ENCODE assay signal across 14 mouse cellular contexts in genomic region chr2:35626181-35626727, GRCm38 (mm10).
DNase-seq lines count a peak whose midpoint lies in the region; ATAC-seq and TF ChIP-seq lines count a peak whose summit lies in the region.
"Had no signal": no experiment of that assay in that cellular context is flagged by ENCODE, and none has a peak within 500 bp of the region (broad histone marks: within the 10 kb centered on the region; RNA-seq: fewer than 3 reads in every experiment).

No protein-coding gene starts in this region.

- TF ChIP-seq CTCF in layer of hippocampus, adult 2 months (conservative IDR thresholded peaks at IDR 0.05), result no peak
- TF ChIP-seq CTCF in cerebellum, adult 2 months (IDR thresholded peaks at IDR 0.05; ENCODE audit: borderline replicate concordance, insufficient read depth, low read depth, low read length), result no peak

- H3K27ac ChIP-seq in heart, embryonic 11.5 days (ENCODE audit: low read depth, low read length), result peak overlapping the region; percentile 82
- peak overlapping the region; percentile 60; the same call in 1 of the 2 replicates for H3K27ac ChIP-seq in layer of hippocampus, adult 2 months
- peak overlapping the region; percentile 99 for H3K27ac ChIP-seq in cerebellum, adult 2 months (ENCODE audit: insufficient read depth, low read length)
- H3K27ac ChIP-seq in embryonic facial prominence, embryonic 13.5 days, result no peak overlapping the region

- ATAC-seq in heart, embryonic 11.5 days (replicated peaks; ENCODE audit: insufficient number of reproducible peaks, low FRiP score, low TSS enrichment), result no peak
- ATAC-seq in embryonic facial prominence, embryonic 13.5 days (ENCODE audit: insufficient number of reproducible peaks, insufficient read depth, low FRiP score, low TSS enrichment, low read depth), result no peak
- ATAC-seq: CD4-positive, CD25-positive, alpha-beta regulatory T cell, adult 4 months; intestine, postnatal 0 days; midbrain, embryonic 16.5 days had no signal

- peak overlapping the region; percentile 52 for H3K4me2 ChIP-seq in heart, embryonic 11.5 days
- H3K4me2 ChIP-seq in embryonic facial prominence, embryonic 13.5 days, result no peak overlapping the region
- H3K4me2 ChIP-seq: embryonic facial prominence, embryonic 15.5 days; neural tube, embryonic 13.5 days had no signal

- DNase-seq in heart, postnatal 36 days, result no peak
- no peak for DNase-seq in layer of hippocampus, adult 2 months (ENCODE audit: low spot score in 2 of 2)
- no peak for DNase-seq in layer of hippocampus, postnatal 14 days (ENCODE audit: low spot score in 2 of 2)
- peak; percentile 77 to 88 for DNase-seq in cerebellum, adult 2 months
- DNase-seq in ovary, postnatal 36 days (ENCODE audit: low spot score), result no peak
- no peak for DNase-seq in kidney, postnatal 14 days
- DNase-seq: right cerebral cortex, adult 18-20 months had no signal

- no peak overlapping the region for H3K4me3 ChIP-seq in heart, embryonic 11.5 days (ENCODE audit: low read depth, low read length)
- no peak overlapping the region for H3K4me3 ChIP-seq in layer of hippocampus, adult 2 months
- H3K4me3 ChIP-seq in cerebellum, adult 2 months (replicated peaks; ENCODE audit: insufficient read depth, low read depth, low read length), result peak overlapping the region; percentile 98
- no peak overlapping the region for H3K4me3 ChIP-seq in embryonic facial prominence, embryonic 13.5 days
- H3K4me3 ChIP-seq: embryonic facial prominence, embryonic 15.5 days; neural tube, embryonic 13.5 days had no signal

- TF ChIP-seq POLR2A in cerebellum, adult 2 months (IDR thresholded peaks at IDR 0.05; ENCODE audit: borderline replicate concordance, insufficient read depth, low read length), result peak; percentile 58; the same call in 1 of the 2 replicates

- peaks cover 76% of the 10 kb centered on the region for H3K4me1 ChIP-seq in heart, embryonic 11.5 days (ENCODE audit: control insufficient read depth, insufficient read depth, low read length)
- H3K4me1 ChIP-seq in cerebellum, adult 2 months (ENCODE audit: control insufficient read depth, insufficient read depth, low read length), result peaks cover 37% of the 10 kb centered on the region
- peaks cover 68% of the 10 kb centered on the region for H3K4me1 ChIP-seq in embryonic facial prominence, embryonic 13.5 days

- H3K9ac ChIP-seq in heart, embryonic 11.5 days (ENCODE audit: low read depth, low read length), result no peak overlapping the region
- 0 out of 2 replicates have a peak overlapping the region, but pooled peaks have one; percentile 40 for H3K9ac ChIP-seq in embryonic facial prominence, embryonic 13.5 days
- H3K9ac ChIP-seq: embryonic facial prominence, embryonic 15.5 days; neural tube, embryonic 13.5 days had no signal

- no peaks in the 10 kb centered on the region for H3K27me3 ChIP-seq in heart, embryonic 11.5 days (ENCODE audit: control insufficient read depth, insufficient read depth, low read length)
- no peaks in the 10 kb centered on the region for H3K27me3 ChIP-seq in cerebellum, adult 2 months (ENCODE audit: control insufficient read depth, insufficient read depth, low read length)
- H3K27me3 ChIP-seq in embryonic facial prominence, embryonic 13.5 days, result no peaks in the 10 kb centered on the region
- H3K27me3 ChIP-seq: embryonic facial prominence, embryonic 15.5 days; neural tube, embryonic 13.5 days had no signal

- H3K36me3 ChIP-seq in heart, embryonic 11.5 days (ENCODE audit: control insufficient read depth, insufficient read depth, low read length), result peaks cover 3% of the 10 kb centered on the region; the same call in 1 of the 2 replicates
- H3K36me3 ChIP-seq in embryonic facial prominence, embryonic 13.5 days, result peaks cover 20% of the 10 kb centered on the region
- H3K36me3 ChIP-seq: embryonic facial prominence, embryonic 15.5 days; neural tube, embryonic 13.5 days had no signal

- no peaks in the 10 kb centered on the region for H3K9me3 ChIP-seq in heart, embryonic 11.5 days (replicated peaks; ENCODE audit: control insufficient read depth, low read length)
- no peaks in the 10 kb centered on the region for H3K9me3 ChIP-seq in embryonic facial prominence, embryonic 13.5 days
- H3K9me3 ChIP-seq: embryonic facial prominence, embryonic 15.5 days; neural tube, embryonic 13.5 days had no signal

- intact Hi-C loops in heart, postnatal 36 days (cut with DNase I), result loop anchor here (5.0 to 10.0 kb wide), 2 partner anchors 79 to 181 kb away; no protein-coding TSS in a partner anchor

- 38% methylated on average over 9 of the region's 9 CpGs for WGBS in heart, embryonic 11.5 days (ENCODE audit: insufficient replicate concordance)
- 12% methylated on average over 9 of the region's 9 CpGs for WGBS in cerebellum, adult 2 months
- 68% methylated on average over 9 of the region's 9 CpGs for WGBS in embryonic facial prominence, embryonic 13.5 days

Comparison
In these comparisons a context has a peak if more than half of its experiments do, and no peak if none do; other contexts are left out.
1. DNase-seq: peak in cerebellum, adult 2 months (2 of 2); none in heart, postnatal 36 days (0 of 2), layer of hippocampus, adult 2 months (0 of 2), layer of hippocampus, postnatal 14 days (0 of 2), ovary, postnatal 36 days (single experiment) and kidney, postnatal 14 days (single experiment).